Mouse (Mus musculus): ENCODE measurements around the gene Antxrl. TPM values are rescaled to one million over a fixed set of nuclear protein-coding genes. Genes with fewer than 3 reads are reported as not detected.

Gene Antxrl
- polyA plus RNA-seq, 1 experiment from 2014 or later, result not detected

- Histone ChIP-seq H3K4me3 (ENCODE audit: inconsistent target) (no peak overlapping the region), H3K36me3 (ENCODE audit: inconsistent target) (no peaks in the 10 kb centered on the region), H3K79me2 (ENCODE audit: inconsistent target) (no peaks in the 10 kb centered on the region), H3K27ac (no peak overlapping the region)
- 84% methylated on average over 12 of the region's 12 CpGs for WGBS (ENCODE audit: missing documents)
Observed at GRCm38 (mm10) chr14:34120016-34120910, 67.8 kb downstream of the Antxrl start.

DNA sequence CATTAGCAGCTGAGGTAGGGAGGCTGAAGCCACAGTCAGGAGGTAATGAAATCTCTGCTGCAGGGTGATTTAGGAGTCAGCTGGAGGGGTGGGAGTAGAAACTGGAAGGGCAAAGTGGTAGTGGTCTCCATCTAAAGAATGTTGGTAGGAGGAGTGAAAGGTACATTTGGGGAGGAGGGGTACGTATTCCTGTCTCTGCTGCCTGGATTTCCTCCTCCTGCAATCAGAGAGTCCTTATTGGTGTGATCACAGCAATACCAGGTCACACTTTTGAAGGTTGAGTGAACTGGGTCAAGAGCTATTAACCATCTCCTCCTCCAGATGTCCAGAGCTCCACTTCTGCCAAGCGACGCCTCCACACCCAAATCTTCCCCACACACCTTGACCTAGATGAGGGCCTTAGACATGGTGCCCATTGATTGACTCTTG, 68.4 kb downstream of the Antxrl start:
- no peak overlapping the region for H3K27ac ChIP-seq
- no peaks in the 10 kb centered on the region for H3K79me2 ChIP-seq (ENCODE audit: inconsistent target)
- 91% methylated on average over 3 of the region's 3 CpGs for WGBS (ENCODE audit: missing documents)

GRCm38 (mm10) chr14:34121691-34122090, 69.2 kb downstream of the Antxrl start:
- no peak overlapping the region for H3K4me3 ChIP-seq (ENCODE audit: inconsistent target)
- no peaks in the 10 kb centered on the region for H3K79me2 ChIP-seq (ENCODE audit: inconsistent target)
- WGBS (ENCODE audit: missing documents), result 93% methylated on average over 4 of the region's 4 CpGs
- no peak overlapping the region for H3K27ac ChIP-seq
- H3K36me3 ChIP-seq (ENCODE audit: inconsistent target), result no peaks in the 10 kb centered on the region

More for the DNA sequence above, 68.4 kb downstream of the Antxrl start:
- Histone ChIP-seq H3K4me3 (ENCODE audit: inconsistent target) (no peak overlapping the region), H3K36me3 (ENCODE audit: inconsistent target) (no peaks in the 10 kb centered on the region)

Other genes with a start within 250 kb of the Antxrl start
- gene Gdf10, start 129.1 kb upstream of the Antxrl start, polyA plus RNA-seq (2018), result not detected in 3 replicates
- gene Gdf2, start 111.7 kb upstream of the Antxrl start, polyA plus RNA-seq (2018), result not detected in 3 replicates
- not detected in 3 replicates for gene Rbp3, start 98.7 kb upstream of the Antxrl start, polyA plus RNA-seq (2018)
- not detected in 3 replicates for gene Zfp488, start 73.9 kb upstream of the Antxrl start, polyA plus RNA-seq (2018)
- gene Gm30083, start 37.5 kb upstream of the Antxrl start, polyA plus RNA-seq (2018), result not detected in 3 replicates
- gene Gm5460, start 35.9 kb upstream of the Antxrl start, polyA plus RNA-seq (2018), result not detected in 3 replicates
- gene Anxa8, start 33.3 kb downstream of the Antxrl start, polyA plus RNA-seq (2018), result not detected in 3 replicates
- not detected in 3 replicates for gene A630023A22Rik, start 50.0 kb downstream of the Antxrl start, polyA plus RNA-seq (2018)
- not detected in 3 replicates for gene Npy4r, start 99.8 kb downstream of the Antxrl start, polyA plus RNA-seq (2018)
- gene Gprin2, start 148.9 kb downstream of the Antxrl start, polyA plus RNA-seq (2018), result not detected in 3 replicates
- not detected in 3 replicates for gene Syt15, start 166.9 kb downstream of the Antxrl start, polyA plus RNA-seq (2018)

Measured in macrophage (primary cell).